Mouse (Mus musculus): ENCODE data around the gene Zfp202.

DNA sequence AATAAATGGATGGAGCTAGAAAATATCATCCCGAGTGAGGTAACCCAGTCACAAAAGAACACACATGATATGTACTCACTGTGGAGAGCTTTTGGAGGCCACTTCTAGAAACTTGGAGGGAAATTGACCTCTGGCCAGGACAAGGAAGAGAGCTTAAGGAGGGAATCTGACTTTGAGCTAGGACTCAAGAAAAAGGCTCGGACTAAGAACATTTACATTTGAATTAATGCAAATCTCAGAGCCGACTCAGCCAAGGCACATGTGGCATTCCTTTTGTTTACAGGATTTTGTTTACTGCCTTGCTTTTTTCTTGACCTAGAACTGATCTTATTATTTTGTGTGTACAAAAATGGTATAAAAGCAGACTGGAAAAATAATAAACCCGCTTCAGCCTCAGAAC is 47.6 kb downstream of the Zfp202 start:
- TF ChIP-seq CTCF (IDR thresholded peaks at IDR 0.05; ENCODE audit: extremely low read depth, insufficient read depth, insufficient read length, insufficient replicate concordance) (no peak), POLR2A (IDR thresholded peaks at IDR 0.05; ENCODE audit: low read depth, low read length) (no peak)
